Mouse (Mus musculus) olfactory bulb, adult 2 months (tissue): ENCODE results near the gene Irf2bpl. TPM values are rescaled to one million over a fixed set of nuclear protein-coding genes. Genes with fewer than 3 reads are reported as not detected.

Experiments
- H3K27ac ChIP-seq: fragments of 200-500 bp; 2 replicates; pipeline ENCODE4 v1.5.1; 2012; ENCODE audit warnings: low read depth, low read length; ENCODE audit not compliant: insufficient read depth
- H3K4me1 ChIP-seq: fragments of 200-500 bp; 2 replicates; pipeline ENCODE4 v1.6.1; 2012; ENCODE audit warnings: low read length; ENCODE audit not compliant: control insufficient read depth, insufficient read depth
- H3K4me3 ChIP-seq: fragments of 200-500 bp; 2 replicates; pipeline ENCODE4 v1.5.1; 2012; ENCODE audit warnings: mild to moderate bottlenecking, low read depth, low read length, moderate library complexity; ENCODE audit not compliant: insufficient read depth
- CTCF ChIP-seq: fragments of 200-500 bp; IDR thresholded peaks from 2 replicates; pipeline ENCODE4 v1.5.1; 2012; ENCODE audit warnings: low read depth, mild to moderate bottlenecking, low read length, moderate library complexity; ENCODE audit not compliant: insufficient read depth
- POLR2A ChIP-seq: fragments of 200-500 bp; IDR thresholded peaks from 2 replicates; pipeline ENCODE4 v1.6.1; 2012; ENCODE audit warnings: mild to moderate bottlenecking, low read depth, low read length, moderate library complexity; ENCODE audit not compliant: insufficient read depth
- WGBS: fragments of 180-500 bp; shearing (Covaris S2); methylation state at CpG from one replicate; pipeline ENCODE4 v1.1.7; 2018; 5-methylcytosine and 5-hydroxymethylcytosine counted together
- polyA plus RNA-seq: library from polyadenylated mRNA; stranded (reverse); fragments of >200 nt; gene quantifications from 2 replicates; pipeline ENCODE4 v1.2.4, GENCODE M21; 2012; ENCODE audit warnings: low replicate concordance; ENCODE audit not compliant: missing spikeins, insufficient read depth, insufficient read length

Gene Irf2bpl
- polyA plus RNA-seq, 1 experiment = not detected

GRCm38 (mm10) chr12:86857290-86857689 is 27.3 kb downstream of the Irf2bpl start:
- 59% methylated on average over 8 of the region's 8 CpGs for WGBS
- Histone ChIP-seq H3K4me3 (no peak overlapping the region), H3K4me1 (peaks cover 42% of the 10 kb centered on the region), H3K27ac (no peak overlapping the region)
- no peak for TF ChIP-seq POLR2A

- H3K27ac ChIP-seq = peak overlapping the region; percentile 16; the same call in 1 of the 2 replicates
- peaks cover 44% of the 10 kb centered on the region for H3K4me1 ChIP-seq
- no peak for TF ChIP-seq CTCF
- TF ChIP-seq POLR2A = no peak
- 17% methylated on average over 11 of the region's 11 CpGs for WGBS
- H3K4me3 ChIP-seq = no peak overlapping the region
These were observed 28.9 kb downstream of the Irf2bpl start for GRCm38 (mm10) chr12:86855670-86856069.

DNA sequence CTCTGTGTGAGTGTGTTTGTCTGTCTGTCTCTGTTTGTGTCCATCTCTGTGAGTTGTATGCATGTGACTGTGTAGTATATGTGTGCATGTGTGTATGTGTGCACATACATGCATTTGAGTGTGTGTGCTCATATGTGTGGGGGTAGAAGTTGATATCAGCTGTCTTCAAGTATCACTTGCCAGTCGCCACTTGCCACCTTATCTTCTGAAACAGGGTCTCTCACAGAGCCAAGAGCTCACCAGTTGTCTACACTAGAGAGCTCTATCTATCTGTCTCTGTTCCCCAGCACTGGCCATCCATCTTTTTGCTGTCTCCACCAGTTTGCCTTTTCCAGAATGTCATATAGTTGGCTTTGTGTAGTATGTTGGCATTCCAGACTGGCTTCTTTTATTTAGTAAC is 31.1 kb downstream of the Irf2bpl start:
- TF ChIP-seq POLR2A (no peak), CTCF (no peak)
- Histone ChIP-seq H3K4me3 (no peak overlapping the region), H3K4me1 (peaks cover 32% of the 10 kb centered on the region), H3K27ac (no peak overlapping the region)
- WGBS = 100% methylated on average over 1 of the region's 1 CpGs

- no peak overlapping the region for H3K27ac ChIP-seq
- TF ChIP-seq POLR2A = no peak
- TF ChIP-seq CTCF = no peak
- H3K4me1 ChIP-seq = peaks cover 23% of the 10 kb centered on the region
- H3K4me3 ChIP-seq = no peak overlapping the region
These were observed 33.3 kb downstream of the Irf2bpl start for GRCm38 (mm10) chr12:86851313-86851712.

- Histone ChIP-seq H3K27ac (0 out of 2 replicates have a peak overlapping the region, but pooled peaks have one; percentile 56), H3K4me1 (peaks cover 17% of the 10 kb centered on the region), H3K4me3 (no peak overlapping the region)
- 60% methylated on average over 5 of the region's 5 CpGs for WGBS
- TF ChIP-seq POLR2A = no peak
- no peak for TF ChIP-seq CTCF
These were observed 33.9 kb downstream of the Irf2bpl start for GRCm38 (mm10) chr12:86850746-86851145.

DNA sequence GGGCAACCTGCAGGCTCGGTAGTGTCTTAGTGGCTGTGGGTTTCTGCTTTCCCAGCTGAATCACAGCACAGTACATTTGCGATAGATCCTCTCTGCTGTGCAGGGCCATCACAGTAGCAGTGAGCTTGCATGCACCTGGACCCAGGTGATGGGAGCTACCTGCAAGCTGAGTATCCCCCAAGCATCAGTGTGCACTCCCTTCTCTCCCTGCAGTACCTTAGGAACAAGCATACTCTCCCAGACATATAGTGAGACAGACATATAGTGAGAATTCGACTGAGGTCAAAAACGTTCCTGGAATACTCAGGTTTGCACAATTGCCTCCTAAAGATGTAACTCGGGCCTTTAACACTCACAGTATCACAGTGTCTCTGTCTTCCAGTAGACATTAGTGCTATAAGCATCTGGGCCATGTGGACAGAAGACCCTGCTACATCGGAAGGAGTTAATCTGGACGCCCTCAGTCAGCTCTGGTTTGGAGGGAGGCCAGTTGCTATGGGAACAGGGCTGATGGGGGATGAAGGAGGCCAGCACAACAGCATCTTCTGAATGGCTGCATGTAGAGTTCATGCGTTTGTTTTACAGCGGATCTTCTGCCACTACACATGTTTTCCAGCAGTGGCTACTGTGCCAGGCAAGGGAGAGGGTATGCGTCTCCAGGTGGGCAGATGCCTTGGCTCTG is 34.5 kb downstream of the Irf2bpl start:
- Histone ChIP-seq H3K4me1 (peaks cover 14% of the 10 kb centered on the region), H3K4me3 (no peak overlapping the region), H3K27ac (0 out of 2 replicates have a peak overlapping the region, but pooled peaks have one; percentile 56)
- TF ChIP-seq CTCF (no peak), POLR2A (no peak)
- WGBS = 33% methylated on average over 10 of the region's 10 CpGs

DNA sequence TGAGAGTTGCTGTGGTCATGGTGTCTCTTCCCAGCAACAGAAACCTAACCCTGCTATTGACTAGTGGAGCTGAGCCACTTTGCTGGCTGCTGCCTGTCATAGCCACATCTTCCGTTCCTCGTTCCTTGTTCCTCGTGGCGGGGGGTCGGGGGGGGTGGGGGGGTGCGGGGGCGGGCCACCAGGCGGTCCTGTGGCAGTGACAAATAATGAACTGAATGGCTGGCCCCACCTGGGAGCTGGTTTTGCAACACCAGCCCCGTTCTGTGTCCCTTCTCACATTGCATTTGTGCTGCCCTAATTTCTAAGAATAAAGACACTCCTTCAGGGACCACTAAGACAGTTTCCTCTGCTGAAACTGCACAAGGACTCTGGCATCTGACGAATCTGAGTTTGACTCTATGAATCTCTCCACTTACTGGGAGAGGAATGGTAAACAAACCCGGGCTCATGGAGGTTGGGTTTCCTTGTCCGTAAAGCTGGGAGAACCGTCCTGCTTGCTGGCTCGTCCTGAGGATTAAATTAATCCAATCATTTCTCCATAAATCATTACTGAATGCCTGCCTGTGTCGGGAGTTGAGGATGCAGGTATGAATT is 41.6 kb downstream of the Irf2bpl start:
- Histone ChIP-seq H3K27ac (no peak overlapping the region), H3K4me1 (0 out of 2 replicates have a peak, but pooled peaks cover 3% of the 10 kb centered on the region), H3K4me3 (no peak overlapping the region)
- 23% methylated on average over 15 of the region's 15 CpGs for WGBS
- no peak for TF ChIP-seq CTCF
- no peak for TF ChIP-seq POLR2A

DNA sequence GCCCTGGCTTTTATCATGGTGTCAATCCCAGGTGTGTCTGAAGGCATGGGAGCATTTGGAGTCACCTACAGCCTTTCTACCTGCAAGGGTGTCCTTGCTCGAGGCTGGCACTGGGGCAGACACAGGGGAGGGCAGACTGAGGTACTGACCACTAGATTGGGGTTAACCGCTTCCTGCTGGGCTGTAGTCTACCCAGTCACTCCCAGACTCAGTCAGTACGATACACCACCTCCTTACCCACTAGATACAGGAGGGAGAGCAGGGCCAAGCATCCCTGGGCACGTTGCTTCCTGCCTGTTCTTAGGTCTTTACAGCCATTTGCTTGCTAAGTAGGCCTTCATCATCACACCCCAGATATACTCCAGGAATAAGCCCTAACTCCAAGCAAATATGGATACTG is 44.1 kb downstream of the Irf2bpl start:
- peaks cover 10% of the 10 kb centered on the region for H3K4me1 ChIP-seq
- H3K27ac ChIP-seq = no peak overlapping the region
- WGBS = 91% methylated on average over 4 of the region's 4 CpGs
- TF ChIP-seq CTCF (no peak), POLR2A (no peak)
- H3K4me3 ChIP-seq = no peak overlapping the region

GRCm38 (mm10) chr12:86838181-86838580 is 46.4 kb downstream of the Irf2bpl start:
- 70% methylated on average over 2 of the region's 2 CpGs for WGBS
- TF ChIP-seq CTCF = no peak
- Histone ChIP-seq H3K27ac (no peak overlapping the region), H3K4me3 (no peak overlapping the region), H3K4me1 (peaks cover 18% of the 10 kb centered on the region)

GRCm38 (mm10) chr12:86836431-86837047 is 48.1 kb downstream of the Irf2bpl start:
- 37% methylated on average over 23 of the region's 23 CpGs for WGBS
- H3K4me1 ChIP-seq = peaks cover 33% of the 10 kb centered on the region
- no peak overlapping the region for H3K4me3 ChIP-seq
- TF ChIP-seq POLR2A (no peak), CTCF (no peak)
- H3K27ac ChIP-seq = peak overlapping the region; percentile 25
